Mouse (Mus musculus): Measurements from ENCODE around the gene Axl. TPM values are rescaled to one million over a fixed set of nuclear protein-coding genes. Genes with fewer than 3 reads are reported as not detected.

The Axl gene
- polyA plus RNA-seq (2017; shearing (Covaris generic)) = 10 to 100 TPM in 1 of 2 experiments, 1 to 10 TPM in 1; 8.6 to 28.2 TPM

GRCm38 (mm10) chr7:25788220-25789128 lies at the start of gene Axl:
Gene Axl, minus strand, starts transcription at chr7:25788705.

GRCm38 (mm10) chr7:25816241-25816919 lies 27.9 kb upstream of the Axl start, which contains the start of gene Cyp2s1:
Gene Cyp2s1, minus strand, starts transcription at chr7:25816913.

GRCm38 (mm10) chr7:25754738-25755467 lies 33.6 kb downstream of the Axl start, which contains the start of gene Hnrnpul1:
Gene Hnrnpul1, minus strand, starts transcription at chr7:25754757.

GRCm38 (mm10) chr7:25718788-25719417 lies 69.6 kb downstream of the Axl start, which contains the start of gene Ccdc97:
Gene Ccdc97, minus strand, starts transcription at chr7:25719088.

Other genes with a start within 250 kb of the Axl start
- gene Ceacam2, start 248.8 kb downstream of the Axl start, polyA plus RNA-seq (2017; shearing (Covaris generic)) = not detected
- not detected for gene Erich4, start 172.8 kb downstream of the Axl start, polyA plus RNA-seq (2017; shearing (Covaris generic))
- 10 to 100 TPM; 53.6 to 55.0 TPM for gene Dmac2, start 169.3 kb downstream of the Axl start, polyA plus RNA-seq (2017; shearing (Covaris generic))
- 1 to 10 TPM in 1 of 2 experiments, under 1 TPM in 1; 0.86 to 1.3 TPM for gene B3gnt8, start 162.1 kb downstream of the Axl start, polyA plus RNA-seq (2017; shearing (Covaris generic))
- 10 to 100 TPM; 33.0 to 39.0 TPM for gene Bckdha, start 129.7 kb downstream of the Axl start, polyA plus RNA-seq (2017; shearing (Covaris generic))
- 100 to 1,000 TPM; 102 to 119 TPM for gene Exosc5, start 129.5 kb downstream of the Axl start, polyA plus RNA-seq (2017; shearing (Covaris generic))
- 1 to 10 TPM; 2.4 to 3.8 TPM for gene Tmem91, start 113.5 kb downstream of the Axl start, polyA plus RNA-seq (2017; shearing (Covaris generic))
- gene B9d2, start 107.9 kb downstream of the Axl start, polyA plus RNA-seq (2017; shearing (Covaris generic)) = 10 to 100 TPM; 51.9 to 59.9 TPM
- gene Tgfb1, start 101.7 kb downstream of the Axl start, polyA plus RNA-seq (2017; shearing (Covaris generic)) = 100 to 1,000 TPM; 131 to 156 TPM
- gene Ccdc97, start 69.6 kb downstream of the Axl start, polyA plus RNA-seq (2017; shearing (Covaris generic)) = 10 to 100 TPM; 49.9 to 54.7 TPM
- 100 to 1,000 TPM in 1 of 2 experiments, 10 to 100 TPM in 1; 86.7 to 119 TPM for gene Hnrnpul1, start 33.9 kb downstream of the Axl start, polyA plus RNA-seq (2017; shearing (Covaris generic))
- gene Cyp2s1, start 28.2 kb upstream of the Axl start, polyA plus RNA-seq (2017; shearing (Covaris generic)) = 10 to 100 TPM in 1 of 2 experiments, 1 to 10 TPM in 1; 4.8 to 22.1 TPM
- not detected for gene Cyp2b10, start 108.9 kb upstream of the Axl start, polyA plus RNA-seq (2017; shearing (Covaris generic))